Mouse (Mus musculus) lung, adult 18-20 months (tissue): ENCODE measurements at regions not wholly inside any gene's neighbourhood (a gene's known extent, or its start where the extent isn't known, plus 50 kb on each side); places are given as distances from the start of the nearest gene placed in this dataset.
A peak's percentile ranks its signal among the peaks of the same experiment; 100 is the strongest.

Source experiments
- DNase-seq, 2 experiments: peaks; one replicate each; pipeline ENCODE4 v3.0.0; 2022; ENCODE audit warnings: mixed read lengths in 2 of 2

DNA sequence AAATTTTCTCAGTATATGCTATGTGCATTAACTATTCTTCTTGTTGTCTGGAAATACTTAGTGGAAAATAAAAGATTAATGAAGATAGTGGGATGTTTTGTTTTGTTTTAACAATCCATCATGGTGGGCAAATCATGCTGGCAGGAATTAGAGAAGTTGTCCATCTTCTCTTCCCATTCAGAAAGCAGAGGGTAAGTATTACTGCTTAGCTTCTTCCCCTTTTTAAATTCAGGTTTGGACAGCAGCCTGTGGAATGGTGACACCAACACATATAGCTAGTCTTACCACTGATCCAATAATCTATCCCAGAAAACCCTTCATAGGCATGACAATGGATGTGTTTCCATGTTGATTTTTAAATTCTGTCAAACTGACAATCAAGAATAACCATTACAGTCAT is 467.9 kb upstream of the Mef2c start:
- DNase-seq, result no peak

DNA sequence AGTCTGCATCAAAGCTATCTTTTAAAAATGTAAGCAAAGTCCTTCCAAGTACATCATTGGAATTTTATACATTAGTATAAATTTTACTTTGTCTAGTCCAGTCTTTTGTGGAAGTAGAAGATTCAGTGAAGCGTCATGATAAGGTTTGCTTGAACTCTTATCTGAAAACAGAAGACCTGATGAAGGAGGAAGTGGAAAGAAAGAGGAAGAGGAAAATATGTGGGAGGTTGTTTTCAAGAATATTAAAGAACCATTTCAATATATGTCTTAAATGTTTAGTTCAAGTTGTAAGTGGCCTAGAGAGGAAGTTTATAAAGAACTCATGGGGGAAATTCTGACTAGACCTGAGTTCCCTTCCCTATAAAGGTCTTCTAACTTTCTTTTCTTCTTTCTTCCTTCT is 462.3 kb upstream of the Mef2c start:
- DNase-seq, result no peak

DNA sequence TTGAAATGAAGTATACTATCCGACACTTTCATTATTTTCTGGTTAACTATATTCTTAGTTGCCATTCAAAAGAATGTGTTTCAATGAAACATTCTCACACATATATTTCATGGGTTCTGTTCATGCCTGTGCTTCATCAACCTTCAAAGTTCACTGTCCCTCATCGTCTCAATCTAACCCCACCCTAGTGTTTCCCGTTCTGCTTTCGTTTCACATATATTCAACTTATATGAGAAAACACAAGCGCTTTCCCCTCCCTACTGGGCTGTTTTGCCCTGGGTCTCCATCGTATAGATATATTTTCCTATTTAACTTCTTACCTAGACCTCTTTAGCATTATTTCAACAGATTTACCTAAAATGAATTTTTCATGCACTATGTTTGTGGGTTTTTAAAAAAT is 458.3 kb upstream of the Mef2c start:
- DNase-seq, result no peak

DNA sequence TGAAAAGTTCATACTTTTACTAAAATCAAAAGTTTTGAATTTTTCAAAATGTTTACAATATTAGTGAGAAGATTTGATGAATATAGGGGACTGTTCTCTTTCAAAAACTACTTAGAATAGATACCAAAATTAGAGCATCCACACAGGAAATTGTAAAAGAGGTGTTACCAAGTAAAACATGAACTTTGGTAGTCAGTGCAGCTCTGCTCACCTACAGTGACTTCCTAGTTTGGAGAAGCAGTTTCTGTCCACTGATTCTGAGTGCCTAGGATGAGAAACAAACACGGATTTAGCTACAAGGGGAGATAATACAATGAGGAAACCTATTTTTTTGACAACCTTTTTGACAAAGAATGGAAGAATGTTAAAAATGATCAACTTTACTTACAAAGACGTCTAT is 457.9 kb upstream of the Mef2c start:
- DNase-seq, result no peak

DNA sequence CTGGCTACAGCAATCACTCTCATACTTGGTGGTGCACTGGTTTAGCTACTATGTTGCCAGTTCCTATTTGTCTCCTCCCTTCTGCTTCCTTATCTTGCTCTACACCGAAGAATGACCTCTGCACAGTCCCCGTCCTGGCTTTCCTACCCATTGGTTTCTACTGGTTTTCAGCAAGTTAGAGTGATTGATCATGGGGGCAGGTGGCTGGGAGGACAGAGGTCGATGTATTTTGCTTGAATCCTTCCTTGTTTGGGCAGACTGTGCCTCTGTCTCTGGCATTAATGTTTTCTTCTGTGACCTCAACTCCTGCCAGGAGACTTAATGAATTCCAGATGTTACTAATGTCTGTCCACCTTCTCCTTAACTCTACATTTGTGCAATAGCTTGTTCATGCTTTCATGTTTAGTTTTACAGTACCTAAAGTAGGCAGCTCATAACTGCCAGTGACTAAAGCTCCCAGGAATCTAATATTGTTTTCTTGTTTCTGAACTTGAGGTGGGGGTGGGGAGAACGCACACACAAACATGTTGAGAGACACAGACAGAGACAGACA is 457.2 kb upstream of the Mef2c start:
- DNase-seq, result no peak

DNA sequence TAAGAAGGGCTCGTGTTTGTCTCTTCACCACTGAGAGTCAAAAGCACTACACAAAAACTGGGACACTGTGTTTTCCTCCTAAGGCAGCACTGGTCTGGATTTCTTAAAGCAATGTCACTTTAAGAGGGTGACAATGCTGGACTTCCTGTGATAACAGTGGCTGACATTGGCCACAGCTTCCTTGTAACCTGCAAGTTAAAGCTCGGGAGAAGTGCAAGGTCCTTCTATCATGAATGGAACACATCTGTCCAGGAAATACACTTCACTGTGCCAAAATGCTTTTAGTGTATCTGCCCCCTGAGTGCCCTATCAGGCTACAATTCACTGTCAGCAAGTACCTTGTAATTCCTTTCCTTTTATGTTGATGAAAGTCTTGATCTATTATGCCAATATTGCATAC is 448.0 kb upstream of the Mef2c start:
- DNase-seq, result no peak

DNA sequence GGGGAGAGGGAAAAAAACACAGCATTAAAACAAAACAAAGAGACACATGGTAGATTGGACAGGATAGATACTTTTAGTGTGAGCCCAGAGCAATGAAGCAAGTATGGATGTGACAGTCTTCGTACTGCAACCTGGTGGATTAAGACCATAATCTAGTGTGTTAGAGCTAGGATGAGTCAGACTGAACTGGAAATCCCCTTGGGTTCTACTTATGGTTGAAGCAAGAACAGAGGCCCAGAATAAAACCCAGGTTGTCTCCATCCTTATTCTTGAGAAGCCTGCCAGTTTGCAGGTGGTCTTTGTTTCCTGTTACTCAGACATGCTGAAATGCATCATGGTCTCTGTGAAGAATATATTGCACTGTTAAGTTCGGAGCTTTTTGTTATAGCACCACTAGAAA is 447.4 kb upstream of the Mef2c start:
- no peak for DNase-seq

DNA sequence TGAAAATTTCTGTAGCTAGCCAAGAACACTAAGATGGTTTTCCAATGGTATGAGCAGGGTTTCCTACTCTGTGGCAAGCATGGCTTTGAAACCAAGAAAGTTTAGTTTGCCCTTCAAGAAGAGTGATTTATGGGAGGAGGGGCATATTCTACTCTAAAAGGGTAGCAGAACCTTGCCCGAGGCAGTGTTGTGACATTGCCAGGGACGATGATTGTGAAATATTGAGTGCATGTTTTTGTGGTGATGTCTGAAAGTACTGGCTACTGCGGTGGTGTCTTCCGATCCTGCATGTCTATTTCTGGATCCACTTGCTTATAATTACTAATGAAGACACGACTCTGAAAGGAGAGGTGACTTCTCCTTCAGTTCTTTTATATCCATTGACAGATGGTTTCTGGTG is 439.1 kb upstream of the Mef2c start:
- DNase-seq, result peak; percentile 17 to 27

DNA sequence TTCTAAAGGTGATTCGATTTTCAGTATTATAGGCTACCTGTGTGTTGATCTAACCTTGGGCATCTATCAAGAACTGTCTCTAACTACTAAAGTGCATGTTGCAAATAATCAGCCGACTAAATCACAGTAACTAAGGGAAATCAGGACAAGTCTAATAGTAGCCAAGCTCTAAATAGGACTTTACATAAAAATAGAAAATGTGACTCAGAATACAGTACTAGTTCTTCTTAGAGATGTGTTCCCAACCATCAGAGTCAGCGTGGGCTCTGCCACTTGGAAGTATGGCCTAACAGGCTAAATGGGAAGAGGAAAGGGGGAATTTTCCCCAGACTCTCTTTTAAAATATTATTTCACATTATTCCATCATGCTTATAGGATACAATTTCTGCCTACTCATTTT is 438.6 kb upstream of the Mef2c start:
- DNase-seq, result no peak

DNA sequence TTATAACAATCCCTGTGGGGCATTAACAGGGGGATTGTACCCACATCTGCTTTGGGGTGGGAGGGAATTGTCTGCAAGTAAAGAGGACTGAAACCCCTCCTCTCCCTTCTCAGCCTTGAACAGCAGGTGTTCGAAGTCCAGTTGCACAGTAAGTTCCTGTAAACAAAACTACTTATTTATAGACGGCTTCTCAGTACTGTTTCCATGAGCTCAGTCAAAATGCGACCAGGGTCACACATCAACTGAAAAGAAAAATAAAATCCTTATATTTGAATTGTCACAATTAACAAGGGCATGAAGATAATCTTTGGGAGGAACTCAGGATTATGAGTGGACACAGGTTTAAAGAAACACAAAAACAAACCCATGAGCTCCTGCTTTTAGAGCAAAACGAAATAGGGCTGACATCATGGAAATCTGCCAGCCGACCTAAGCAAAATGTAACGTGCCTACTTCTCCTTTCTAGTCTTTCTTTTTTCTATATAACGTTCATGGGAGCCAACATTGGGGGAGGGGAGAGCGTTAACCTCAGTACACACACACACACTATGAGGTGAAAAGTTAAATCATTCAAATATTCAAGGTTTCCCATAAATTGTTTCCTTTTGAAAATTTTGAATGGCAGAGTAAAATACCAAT is 437.6 kb upstream of the Mef2c start:
- DNase-seq, result no peak

DNA sequence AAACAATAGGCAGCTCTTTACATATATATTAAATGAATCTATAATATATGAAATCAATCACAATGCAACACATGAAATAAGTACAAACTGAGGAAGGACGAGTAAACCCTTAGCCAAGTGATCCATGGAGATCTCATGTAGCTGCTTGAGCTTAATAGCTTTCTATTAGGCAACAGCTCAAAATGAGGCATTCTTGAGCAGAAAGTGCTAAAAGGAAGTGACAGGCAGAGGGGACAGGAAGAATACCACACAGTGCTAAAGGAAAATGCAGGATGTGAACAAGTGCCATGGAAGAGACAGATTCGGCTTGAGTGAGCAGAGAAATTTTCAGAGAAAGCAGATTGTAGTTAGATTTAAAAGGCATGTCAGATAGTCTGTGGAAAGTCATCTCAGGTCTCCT is 436.3 kb upstream of the Mef2c start:
- no peak for DNase-seq

DNA sequence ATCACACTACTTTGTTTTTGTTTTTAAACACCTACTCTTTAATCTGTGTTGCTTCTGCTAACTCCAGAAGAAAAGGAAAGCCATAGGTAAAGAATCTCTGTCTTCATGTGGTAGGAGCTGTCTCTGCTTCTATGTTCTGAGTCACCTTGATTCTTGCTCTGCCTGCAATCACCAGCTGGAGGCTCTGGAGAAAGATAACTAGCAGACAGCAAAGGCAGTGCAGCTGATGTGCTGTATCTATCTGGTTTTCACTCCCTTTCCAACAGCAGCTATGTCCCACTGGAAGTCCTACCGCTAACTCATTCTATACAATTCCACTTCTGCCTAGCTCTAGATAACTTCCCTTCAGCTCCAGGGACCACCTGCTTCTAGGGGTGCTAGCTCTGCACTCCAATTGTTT is 435.2 kb upstream of the Mef2c start:
- no peak for DNase-seq

DNA sequence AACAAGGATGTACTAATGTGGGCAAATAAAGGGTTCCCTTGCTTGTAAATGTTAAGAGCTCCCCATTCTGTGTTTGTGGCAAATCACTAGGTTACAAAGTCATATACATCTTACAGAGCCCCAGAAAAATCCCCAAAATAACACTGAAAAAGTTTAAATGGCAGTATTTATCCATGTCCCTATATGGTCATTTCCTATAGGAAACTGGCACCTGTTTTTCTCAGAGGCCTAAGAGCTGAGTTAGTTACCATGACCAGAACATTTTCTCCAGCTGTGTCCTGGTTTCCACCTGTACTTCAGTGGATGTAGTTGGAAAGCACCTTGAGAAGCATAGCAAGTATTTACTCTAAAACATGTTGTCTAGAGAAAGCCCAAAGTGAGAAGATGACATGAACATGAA is 434.5 kb upstream of the Mef2c start:
- no peak for DNase-seq

DNA sequence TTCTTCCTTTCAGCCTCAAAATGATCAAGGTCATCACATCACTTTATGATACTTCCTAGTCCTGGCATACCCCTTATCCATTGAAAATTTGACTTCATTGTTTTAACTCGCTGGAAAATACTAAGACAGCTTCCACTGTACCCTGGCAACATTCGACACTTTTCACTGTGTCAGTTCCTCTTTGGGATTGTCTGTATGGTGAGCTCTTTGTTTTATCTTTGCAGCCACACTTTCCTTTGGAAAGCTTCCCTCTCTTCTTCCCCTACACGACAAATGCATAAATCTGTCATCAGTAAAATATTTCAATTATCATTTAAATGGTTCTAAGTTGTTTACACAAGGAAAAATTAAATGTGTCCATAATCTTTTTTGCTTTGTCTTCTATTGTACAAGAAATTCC is 431.8 kb upstream of the Mef2c start:
- DNase-seq, result no peak

DNA sequence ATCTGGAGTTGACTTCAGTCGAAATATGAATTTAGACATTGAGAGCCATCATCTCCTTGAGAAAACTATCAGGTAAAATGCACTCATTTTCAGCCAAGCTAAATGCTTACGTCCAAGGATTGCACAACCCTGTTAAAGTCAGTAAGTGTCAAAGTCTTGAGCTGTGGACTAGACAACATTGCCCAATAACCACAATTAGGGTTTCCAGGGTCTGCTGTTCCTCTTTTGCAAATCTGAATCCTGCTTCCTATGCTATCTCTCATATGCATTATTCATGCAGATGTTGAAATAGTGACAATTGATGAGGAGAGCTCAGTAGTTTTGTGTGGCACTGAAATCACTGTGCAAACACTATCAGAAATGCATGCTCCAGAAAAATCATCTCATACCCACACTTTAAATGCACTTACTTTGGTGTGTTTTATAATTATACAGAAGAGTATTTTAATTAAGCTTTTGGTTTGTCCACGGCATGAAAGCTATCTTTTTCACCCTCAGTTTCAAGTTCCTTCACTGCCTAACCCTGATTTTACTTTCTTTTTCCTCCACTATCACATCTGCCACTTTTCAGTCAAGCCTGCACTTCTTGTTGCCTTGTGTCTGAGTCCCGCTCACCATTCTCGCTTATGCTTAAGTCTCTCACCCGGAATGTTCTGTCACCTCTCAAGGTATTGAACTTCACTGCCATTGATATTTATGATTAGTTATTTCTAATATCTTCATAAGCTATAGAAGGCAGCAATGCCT is 429.4 kb upstream of the Mef2c start:
- DNase-seq, result peak in 1 of 2 experiments; percentile 10

DNA sequence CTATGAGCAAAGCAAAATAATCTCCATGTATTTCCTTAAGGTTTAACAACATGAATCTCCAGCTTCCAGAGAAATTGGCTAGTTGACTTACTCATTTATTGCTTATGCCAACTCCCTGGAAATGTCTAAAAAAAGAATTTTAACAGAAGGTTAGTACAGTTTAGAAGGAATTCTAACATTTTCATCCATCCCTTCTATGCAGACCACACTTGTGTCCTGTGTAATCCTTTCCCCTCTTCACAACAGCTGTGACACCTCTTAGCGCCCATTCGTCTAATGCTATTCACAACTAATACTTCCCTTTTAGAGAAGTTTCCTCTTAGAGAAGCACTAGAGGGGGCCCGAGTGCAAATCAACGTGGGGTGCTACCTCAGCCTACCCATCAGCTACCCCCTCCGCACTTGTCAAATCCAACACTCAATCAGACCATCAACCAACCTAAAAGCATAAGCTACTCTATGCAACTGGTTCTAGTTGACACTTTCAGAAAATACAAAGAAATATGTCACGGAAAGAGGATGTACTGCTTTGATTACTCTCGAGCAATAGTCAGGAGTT is 428.4 kb upstream of the Mef2c start:
- no peak for DNase-seq

DNA sequence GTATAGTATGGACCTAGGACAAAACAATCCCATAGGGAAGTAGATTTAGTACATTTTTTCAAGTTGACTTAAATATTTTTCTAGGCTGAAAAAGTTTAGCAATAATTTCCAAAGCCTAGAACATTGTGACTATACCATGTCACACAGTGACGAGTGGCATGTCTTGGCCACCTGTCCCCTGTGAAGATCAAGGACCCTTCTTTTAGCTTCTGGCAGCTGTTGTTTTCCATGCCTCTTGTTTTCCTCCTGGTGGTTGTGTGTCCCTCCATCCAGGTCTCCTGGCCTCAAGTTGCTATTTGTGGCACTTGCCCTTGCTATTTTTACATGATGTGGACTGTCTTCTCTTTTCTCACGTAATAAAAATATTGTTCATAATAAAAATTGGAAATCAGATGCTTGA is 427.2 kb upstream of the Mef2c start:
- no peak for DNase-seq

DNA sequence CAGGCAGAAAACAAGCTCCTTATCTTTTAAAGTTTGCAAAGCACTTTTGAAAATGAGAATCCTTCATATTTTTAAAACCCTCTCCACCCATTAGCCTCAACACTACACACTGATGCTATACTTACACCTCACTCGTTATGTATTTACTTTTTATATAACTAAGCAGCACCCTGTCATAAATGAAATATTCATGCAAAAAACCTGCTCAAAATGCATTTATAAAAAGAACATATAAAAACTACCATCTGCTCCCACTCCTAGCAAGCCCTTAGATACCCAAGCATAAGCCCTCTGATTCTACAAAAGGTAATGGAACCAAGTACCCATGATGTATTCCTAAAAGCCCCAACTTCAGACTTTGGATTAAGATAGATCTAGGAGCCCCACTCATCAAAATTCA is 426.7 kb upstream of the Mef2c start:
- DNase-seq, result no peak

DNA sequence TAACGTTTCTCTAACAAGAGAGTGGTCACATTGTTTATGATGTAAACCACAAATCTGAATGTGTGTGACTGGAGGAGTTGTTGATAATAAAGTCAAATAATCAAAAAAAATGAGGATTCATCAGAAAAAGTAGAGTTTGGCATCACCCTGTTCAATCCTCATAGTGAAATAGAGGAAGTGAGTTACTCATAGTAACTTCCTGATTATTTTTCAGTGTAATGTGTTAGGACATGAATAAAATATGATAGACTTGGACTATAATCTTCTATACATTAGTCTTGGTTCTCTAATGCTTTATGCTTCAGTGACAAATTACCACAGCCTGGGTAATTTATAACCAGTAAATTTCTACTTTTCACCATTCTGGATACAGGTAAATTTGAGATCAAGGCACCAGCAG is 424.5 kb upstream of the Mef2c start:
- DNase-seq, result no peak

DNA sequence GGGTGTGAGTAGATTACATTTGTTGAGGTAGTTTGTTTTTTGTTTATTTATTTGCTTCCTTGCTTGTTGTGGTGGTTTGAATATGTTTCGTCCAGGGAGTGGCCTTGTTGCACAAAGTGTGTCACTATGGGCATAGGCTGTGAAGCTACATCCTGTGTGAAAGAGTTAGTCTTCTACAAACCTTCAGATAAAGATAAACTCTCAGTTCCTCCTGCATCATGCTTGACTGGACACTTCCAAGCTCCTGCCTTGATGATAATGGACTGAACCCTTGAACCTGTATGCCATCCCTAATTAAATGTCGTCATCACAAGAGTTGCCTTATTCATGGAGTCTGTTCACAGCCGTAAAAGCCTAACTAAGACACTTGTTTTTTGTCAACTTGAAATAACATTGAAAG is 418.9 kb upstream of the Mef2c start:
- no peak for DNase-seq

DNA sequence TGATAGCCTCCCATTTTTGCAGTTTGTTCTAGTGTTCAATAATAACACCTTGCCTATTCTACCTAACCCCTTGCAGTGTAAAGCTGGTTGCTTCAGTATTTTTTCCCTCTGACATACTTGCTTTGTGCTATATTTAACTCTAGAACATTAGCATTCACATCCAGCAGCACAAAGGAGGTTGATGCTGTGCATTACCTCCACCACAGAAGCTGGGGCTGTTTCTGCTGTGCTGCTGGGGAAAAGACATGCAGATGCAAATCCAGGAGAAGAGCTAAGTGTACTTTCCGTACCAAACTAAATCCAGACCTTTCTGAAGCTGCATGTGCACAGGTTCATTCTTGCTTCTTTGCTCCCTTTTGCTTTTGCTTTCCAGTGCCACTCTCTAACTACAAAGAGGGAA is 403.9 kb upstream of the Mef2c start:
- no peak for DNase-seq

DNA sequence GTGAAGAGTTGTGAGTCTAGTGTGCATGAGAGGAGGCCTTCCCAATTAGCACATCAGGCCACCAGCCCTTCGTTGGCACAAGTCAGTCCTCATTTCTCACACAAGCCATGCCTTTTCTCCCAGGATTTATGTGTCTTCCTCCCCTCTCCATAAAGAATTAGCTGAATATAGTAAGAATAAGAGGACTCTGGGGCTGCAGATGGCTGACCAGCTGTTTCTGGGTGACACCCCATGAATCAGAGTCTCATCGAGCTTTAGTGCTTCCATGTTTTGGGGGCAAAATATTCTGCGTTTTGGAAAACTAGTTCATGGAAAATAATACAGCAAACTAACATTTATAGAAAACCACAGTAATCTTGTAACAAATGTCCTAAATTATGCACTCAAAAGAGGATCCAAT is 393.2 kb upstream of the Mef2c start:
- DNase-seq, result no peak

DNA sequence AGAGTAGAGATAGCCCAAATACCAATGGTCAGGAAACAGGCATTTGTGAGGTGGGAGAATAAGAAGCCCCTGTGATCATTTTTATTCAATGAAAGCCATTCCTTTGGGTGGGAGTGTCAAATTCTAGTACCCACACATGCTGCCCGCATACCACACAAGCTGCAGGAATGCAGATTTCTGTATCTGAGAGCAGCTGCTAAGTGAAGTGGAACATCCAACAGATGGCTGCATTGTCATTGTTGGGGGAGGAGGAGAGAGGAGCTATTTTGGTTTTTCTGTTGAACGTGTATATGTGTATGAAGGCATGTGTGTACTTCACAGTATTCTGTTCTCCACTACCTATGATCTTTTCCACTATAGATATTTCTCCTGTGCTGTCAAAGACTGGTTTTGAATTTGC is 392.3 kb upstream of the Mef2c start:
- no peak for DNase-seq

DNA sequence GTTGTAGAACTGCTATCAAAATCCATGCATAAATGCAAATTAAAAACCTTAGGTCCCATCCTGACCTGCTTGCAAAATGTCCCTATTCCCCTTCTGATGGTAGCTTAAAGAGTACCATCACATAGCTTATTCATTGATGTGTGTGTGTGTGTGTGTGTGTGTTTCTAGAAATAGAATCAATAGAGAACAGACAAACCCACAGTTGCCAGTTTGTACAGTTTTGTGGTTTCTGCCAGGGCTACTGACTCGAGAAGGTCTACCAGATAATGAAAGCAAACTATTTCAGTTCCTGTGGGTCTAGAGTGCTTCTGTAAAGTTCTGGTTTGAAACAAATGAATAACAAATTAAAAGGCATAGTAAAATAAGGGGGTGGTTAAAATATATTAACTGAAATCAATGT is 391.5 kb upstream of the Mef2c start:
- DNase-seq, result no peak
